Mouse (Mus musculus): ENCODE measurements at regions not wholly inside any gene's neighbourhood (a gene's known extent, or its start where the extent isn't known, plus 50 kb on each side); places are given as distances from the start of the nearest gene placed in this dataset.

GRCm38 (mm10) chr5:33512253-33512884 is 78.6 kb upstream of the Nkx1-1 start:
- DNase-seq (ENCODE audit: low spot score in 2 of 2), result no peak

- DNase-seq (ENCODE audit: low spot score in 2 of 2), result no peak
Observed at GRCm38 (mm10) chr5:33511529-33512252, 77.9 kb upstream of the Nkx1-1 start.

GRCm38 (mm10) chr5:33505786-33506185 is 72.0 kb upstream of the Nkx1-1 start:
- DNase-seq (ENCODE audit: low spot score in 2 of 2), result no peak

- DNase-seq (ENCODE audit: low spot score in 2 of 2), result no peak
Observed at GRCm38 (mm10) chr5:33501735-33502495, 68.1 kb upstream of the Nkx1-1 start.

- no peak for DNase-seq (ENCODE audit: low spot score in 2 of 2)
Observed at GRCm38 (mm10) chr5:33501211-33501610, 67.4 kb upstream of the Nkx1-1 start.

- peak; percentile 49 to 51 for DNase-seq (ENCODE audit: low spot score in 2 of 2)
Observed at GRCm38 (mm10) chr5:33495900-33496529, 62.2 kb upstream of the Nkx1-1 start.

GRCm38 (mm10) chr5:33495276-33495675 is 61.5 kb upstream of the Nkx1-1 start:
- DNase-seq (ENCODE audit: low spot score in 2 of 2), result no peak

GRCm38 (mm10) chr5:33492604-33493315 is 59.0 kb upstream of the Nkx1-1 start:
- DNase-seq (ENCODE audit: low spot score in 2 of 2), result no peak

GRCm38 (mm10) chr5:33489286-33489685 is 55.5 kb upstream of the Nkx1-1 start:
- no peak for DNase-seq (ENCODE audit: low spot score in 2 of 2)

- no peak for DNase-seq (ENCODE audit: low spot score in 2 of 2)
Observed at GRCm38 (mm10) chr5:33488152-33488561, 54.4 kb upstream of the Nkx1-1 start.

GRCm38 (mm10) chr5:33485765-33486164 is 52.0 kb upstream of the Nkx1-1 start:
- no peak for DNase-seq (ENCODE audit: low spot score in 2 of 2)

Measured in spleen, postnatal 36 days (tissue).